Mouse (Mus musculus): ENCODE data around the gene 9230102O04Rik.

- TF ChIP-seq CTCF (IDR thresholded peaks at IDR 0.05; ENCODE audit: low read depth) (no peak), EP300 (optimal IDR thresholded peaks at IDR 0.05) (no peak)
Observed at GRCm38 (mm10) chr2:9867092-9867825, 22.1 kb downstream of the 9230102O04Rik start.

All from stomach, postnatal 0 days (tissue).